Comparison of ENCODE assay signal across 24 mouse cellular contexts in genomic region chr14:117361965-117362309, GRCm38 (mm10).
A peak's percentile ranks its signal among the peaks of the same experiment; 100 is the strongest.
DNase-seq lines count a peak whose midpoint lies in the region; ATAC-seq and TF ChIP-seq lines count a peak whose summit lies in the region.
"Had no signal": no experiment of that assay in that cellular context is flagged by ENCODE, and none has a peak within 500 bp of the region (broad histone marks: within the 10 kb centered on the region; RNA-seq: fewer than 3 reads in every experiment).

No protein-coding gene starts in this region.

- H3K9me3 ChIP-seq in hindbrain, embryonic 10.5 days, result no peaks in the 10 kb centered on the region
- H3K9me3 ChIP-seq in hindbrain, embryonic 16.5 days (ENCODE audit: control insufficient read depth, low read length), result no peaks in the 10 kb centered on the region
- no peaks in the 10 kb centered on the region for H3K9me3 ChIP-seq in hindbrain, embryonic 12.5 days (replicated peaks)
- H3K9me3 ChIP-seq in hindbrain, postnatal 0 days (ENCODE audit: low read length), result no peaks in the 10 kb centered on the region
- H3K9me3 ChIP-seq in midbrain, embryonic 13.5 days, result no peaks in the 10 kb centered on the region
- no peaks in the 10 kb centered on the region for H3K9me3 ChIP-seq in midbrain, postnatal 0 days (ENCODE audit: low read length)
- no peaks in the 10 kb centered on the region for H3K9me3 ChIP-seq in hindbrain, embryonic 13.5 days
- H3K9me3 ChIP-seq: embryonic facial prominence, embryonic 13.5 days; embryonic facial prominence, embryonic 15.5 days; forebrain, embryonic 10.5 days; forebrain, embryonic 12.5 days; forebrain, embryonic 15.5 days had no signal

- H3K4me2 ChIP-seq in hindbrain, embryonic 16.5 days (ENCODE audit: low read length), result no peak overlapping the region
- no peak overlapping the region for H3K4me2 ChIP-seq in hindbrain, embryonic 12.5 days (replicated peaks)
- no peak overlapping the region for H3K4me2 ChIP-seq in hindbrain, postnatal 0 days (ENCODE audit: low read depth, low read length)
- H3K4me2 ChIP-seq in midbrain, embryonic 13.5 days (replicated peaks), result no peak overlapping the region
- no peak overlapping the region for H3K4me2 ChIP-seq in midbrain, postnatal 0 days (ENCODE audit: low read depth, low read length, poor library complexity, severe bottlenecking)
- no peak overlapping the region for H3K4me2 ChIP-seq in hindbrain, embryonic 13.5 days
- H3K4me2 ChIP-seq: embryonic facial prominence, embryonic 13.5 days; embryonic facial prominence, embryonic 15.5 days; forebrain, embryonic 12.5 days; forebrain, embryonic 15.5 days had no signal

- no peak overlapping the region for H3K9ac ChIP-seq in hindbrain, embryonic 16.5 days (ENCODE audit: low read depth, low read length)
- H3K9ac ChIP-seq in hindbrain, embryonic 12.5 days, result no peak overlapping the region
- H3K9ac ChIP-seq in hindbrain, postnatal 0 days (replicated peaks; ENCODE audit: low read length), result no peak overlapping the region
- H3K9ac ChIP-seq in midbrain, embryonic 13.5 days (replicated peaks), result no peak overlapping the region
- H3K9ac ChIP-seq in midbrain, postnatal 0 days (replicated peaks; ENCODE audit: low read length, poor library complexity, severe bottlenecking), result no peak overlapping the region
- no peak overlapping the region for H3K9ac ChIP-seq in hindbrain, embryonic 13.5 days
- H3K9ac ChIP-seq: embryonic facial prominence, embryonic 13.5 days; embryonic facial prominence, embryonic 15.5 days; forebrain, embryonic 12.5 days; forebrain, embryonic 15.5 days had no signal

- H3K4me3 ChIP-seq in hindbrain, embryonic 10.5 days, result no peak overlapping the region
- H3K4me3 ChIP-seq in hindbrain, embryonic 16.5 days (ENCODE audit: low read length), result no peak overlapping the region
- H3K4me3 ChIP-seq in hindbrain, embryonic 12.5 days, result no peak overlapping the region
- no peak overlapping the region for H3K4me3 ChIP-seq in hindbrain, postnatal 0 days (ENCODE audit: low read length)
- H3K4me3 ChIP-seq in midbrain, embryonic 13.5 days (replicated peaks), result no peak overlapping the region
- no peak overlapping the region for H3K4me3 ChIP-seq in midbrain, postnatal 0 days (ENCODE audit: low read depth, low read length)
- H3K4me3 ChIP-seq in hindbrain, embryonic 13.5 days, result no peak overlapping the region
- H3K4me3 ChIP-seq: embryonic facial prominence, embryonic 13.5 days; embryonic facial prominence, embryonic 15.5 days; erythroblast, embryonic 14.5 days; forebrain, embryonic 10.5 days; forebrain, embryonic 12.5 days; forebrain, embryonic 15.5 days had no signal

- ATAC-seq in hindbrain, embryonic 16.5 days, result no peak
- 0 out of 2 replicates have a peak, but pooled peaks have one; percentile 35 for ATAC-seq in hindbrain, embryonic 12.5 days (ENCODE audit: low FRiP score)
- no peak for ATAC-seq in hindbrain, postnatal 0 days
- ATAC-seq in midbrain, embryonic 13.5 days, result 0 out of 2 replicates have a peak, but pooled peaks have one; percentile 45
- ATAC-seq in midbrain, postnatal 0 days (ENCODE audit: low FRiP score), result no peak
- ATAC-seq in hindbrain, embryonic 13.5 days (ENCODE audit: low FRiP score), result no peak
- ATAC-seq: forebrain, embryonic 15.5 days had no signal

- no peaks in the 10 kb centered on the region for H3K27me3 ChIP-seq in hindbrain, embryonic 10.5 days (ENCODE audit: insufficient read depth, poor library complexity, severe bottlenecking)
- no peaks in the 10 kb centered on the region for H3K27me3 ChIP-seq in hindbrain, embryonic 16.5 days (replicated peaks; ENCODE audit: control insufficient read depth, insufficient read depth, low read length)
- H3K27me3 ChIP-seq in hindbrain, embryonic 12.5 days, result no peaks in the 10 kb centered on the region
- no peaks in the 10 kb centered on the region for H3K27me3 ChIP-seq in hindbrain, postnatal 0 days (ENCODE audit: insufficient read depth, low read length)
- no peaks in the 10 kb centered on the region for H3K27me3 ChIP-seq in midbrain, embryonic 13.5 days
- no peaks in the 10 kb centered on the region for H3K27me3 ChIP-seq in midbrain, postnatal 0 days (ENCODE audit: insufficient read depth, low read length)
- H3K27me3 ChIP-seq in hindbrain, embryonic 13.5 days, result no peaks in the 10 kb centered on the region
- H3K27me3 ChIP-seq: embryonic facial prominence, embryonic 13.5 days; embryonic facial prominence, embryonic 15.5 days; forebrain, embryonic 12.5 days; forebrain, embryonic 15.5 days had no signal

- WGBS in hindbrain, embryonic 10.5 days, result 70% methylated on average over 2 of the region's 2 CpGs
- WGBS in hindbrain, embryonic 16.5 days, result 66% methylated on average over 2 of the region's 2 CpGs
- 71% methylated on average over 2 of the region's 2 CpGs for WGBS in hindbrain, embryonic 12.5 days
- WGBS in hindbrain, postnatal 0 days, result 69% methylated on average over 2 of the region's 2 CpGs
- 83% methylated on average over 2 of the region's 2 CpGs for WGBS in midbrain, embryonic 13.5 days
- WGBS in midbrain, postnatal 0 days, result 74% methylated on average over 2 of the region's 2 CpGs
- 78% methylated on average over 2 of the region's 2 CpGs for WGBS in hindbrain, embryonic 13.5 days

- no peaks in the 10 kb centered on the region for H3K36me3 ChIP-seq in hindbrain, embryonic 10.5 days
- no peaks in the 10 kb centered on the region for H3K36me3 ChIP-seq in hindbrain, embryonic 16.5 days (ENCODE audit: control insufficient read depth, insufficient read depth, low read length)
- no peaks in the 10 kb centered on the region for H3K36me3 ChIP-seq in hindbrain, embryonic 12.5 days
- no peaks in the 10 kb centered on the region for H3K36me3 ChIP-seq in hindbrain, postnatal 0 days (ENCODE audit: insufficient read depth, low read length)
- H3K36me3 ChIP-seq in midbrain, embryonic 13.5 days, result no peaks in the 10 kb centered on the region
- H3K36me3 ChIP-seq in midbrain, postnatal 0 days (ENCODE audit: insufficient read depth, low read length), result no peaks in the 10 kb centered on the region
- H3K36me3 ChIP-seq in hindbrain, embryonic 13.5 days, result no peaks in the 10 kb centered on the region
- H3K36me3 ChIP-seq: embryonic facial prominence, embryonic 13.5 days; embryonic facial prominence, embryonic 15.5 days; forebrain, embryonic 10.5 days; forebrain, embryonic 12.5 days; forebrain, embryonic 15.5 days had no signal

- no peak for DNase-seq in hindbrain, embryonic 10.5 days (ENCODE audit: low spot score)
- DNase-seq in hindbrain, postnatal 0 days (ENCODE audit: low spot score), result no peak
- no peak for DNase-seq in midbrain, postnatal 0 days (ENCODE audit: low spot score)
- DNase-seq in frontal cortex, postnatal 10 days (ENCODE audit: low spot score in 2 of 2), result no peak
- DNase-seq: adrenal gland, adult 2 months; adrenal gland, postnatal 10 days; adrenal gland, postnatal 25 days; cerebellum, adult 11 months; cerebellum, adult 18-20 months; cerebellum, adult 8-10 months; cerebellum, adult 9-11 months; cerebellum, postnatal 14 days; cerebellum, postnatal 36 days; embryo, embryonic 11 days had no signal

- TF ChIP-seq CTCF in hindbrain, postnatal 0 days (IDR thresholded peaks at IDR 0.05; ENCODE audit: low read depth), result no peak
- no peak for TF ChIP-seq CTCF in midbrain, postnatal 0 days (IDR thresholded peaks at IDR 0.05)

- peak overlapping the region; percentile 40; the same call in 1 of the 2 replicates for H3K27ac ChIP-seq in hindbrain, embryonic 10.5 days
- H3K27ac ChIP-seq in hindbrain, embryonic 16.5 days (ENCODE audit: low read depth, low read length), result no peak overlapping the region
- no peak overlapping the region for H3K27ac ChIP-seq in hindbrain, embryonic 12.5 days
- no peak overlapping the region for H3K27ac ChIP-seq in hindbrain, postnatal 0 days
- H3K27ac ChIP-seq in midbrain, embryonic 13.5 days, result no peak overlapping the region
- no peak overlapping the region for H3K27ac ChIP-seq in midbrain, postnatal 0 days (ENCODE audit: low read depth, low read length)
- 0 out of 2 replicates have a peak overlapping the region, but pooled peaks have one; percentile 14 for H3K27ac ChIP-seq in hindbrain, embryonic 13.5 days
- H3K27ac ChIP-seq: embryonic facial prominence, embryonic 13.5 days; embryonic facial prominence, embryonic 15.5 days; forebrain, embryonic 10.5 days; forebrain, embryonic 12.5 days; forebrain, embryonic 15.5 days had no signal

- H3K4me1 ChIP-seq in hindbrain, embryonic 10.5 days (replicated peaks), result peaks cover 15% of the 10 kb centered on the region
- no peaks in the 10 kb centered on the region for H3K4me1 ChIP-seq in hindbrain, embryonic 16.5 days (ENCODE audit: control insufficient read depth, insufficient read depth, low read depth, low read length)
- H3K4me1 ChIP-seq in hindbrain, embryonic 12.5 days, result peaks cover 7% of the 10 kb centered on the region; the same call in 1 of the 2 replicates
- no peaks in the 10 kb centered on the region for H3K4me1 ChIP-seq in hindbrain, postnatal 0 days (ENCODE audit: insufficient read depth, low read length)
- peaks cover 10% of the 10 kb centered on the region for H3K4me1 ChIP-seq in midbrain, embryonic 13.5 days (replicated peaks)
- no peaks in the 10 kb centered on the region for H3K4me1 ChIP-seq in midbrain, postnatal 0 days (ENCODE audit: insufficient read depth, low read length)
- peaks cover 13% of the 10 kb centered on the region for H3K4me1 ChIP-seq in hindbrain, embryonic 13.5 days (replicated peaks)
- H3K4me1 ChIP-seq: embryonic facial prominence, embryonic 13.5 days; embryonic facial prominence, embryonic 15.5 days had no signal

Comparison
In these comparisons a context has a peak if more than half of its experiments do, and no peak if none do; other contexts are left out.
1. H3K27ac ChIP-seq: peak in hindbrain, embryonic 10.5 days (single experiment) and hindbrain, embryonic 13.5 days (single experiment); none in hindbrain, embryonic 16.5 days (single experiment), hindbrain, embryonic 12.5 days (single experiment), hindbrain, postnatal 0 days (single experiment), midbrain, embryonic 13.5 days (single experiment) and midbrain, postnatal 0 days (single experiment).
2. ATAC-seq: peak in hindbrain, embryonic 12.5 days (single experiment) and midbrain, embryonic 13.5 days (single experiment); none in hindbrain, embryonic 16.5 days (single experiment), hindbrain, postnatal 0 days (single experiment), midbrain, postnatal 0 days (single experiment) and hindbrain, embryonic 13.5 days (single experiment).